19 mouse cellular contexts compared by ENCODE assay signal in genomic region chr19:45578976-45579375, GRCm38 (mm10). TPM values are rescaled to one million over a fixed set of nuclear protein-coding genes. Genes with fewer than 3 reads are reported as not detected.
DNase-seq lines count a peak whose midpoint lies in the region; ATAC-seq lines count a peak whose summit lies in the region.
"Had no signal": no experiment of that assay in that cellular context is flagged by ENCODE, and none has a peak within 500 bp of the region (broad histone marks: within the 10 kb centered on the region; RNA-seq: fewer than 3 reads in every experiment).

No protein-coding gene starts in this region.

- H3K4me1 ChIP-seq in heart, embryonic 15.5 days (replicated peaks), result peaks cover 45% of the 10 kb centered on the region

- no peaks in the 10 kb centered on the region for H3K27me3 ChIP-seq in heart, embryonic 15.5 days
- H3K27me3 ChIP-seq: intestine, embryonic 15.5 days; limb, embryonic 12.5 days; stomach, embryonic 15.5 days had no signal

- 74% methylated on average over 12 of the region's 12 CpGs for WGBS in heart, embryonic 15.5 days

- no peak overlapping the region for H3K27ac ChIP-seq in heart, embryonic 15.5 days
- H3K27ac ChIP-seq: hindbrain, embryonic 12.5 days; intestine, embryonic 15.5 days; kidney, postnatal 0 days; layer of hippocampus, adult 2 months; limb, embryonic 12.5 days; liver, embryonic 14.5 days; stomach, embryonic 15.5 days had no signal

- H3K9ac ChIP-seq in heart, embryonic 15.5 days, result no peak overlapping the region
- H3K9ac ChIP-seq: hindbrain, embryonic 12.5 days; intestine, embryonic 15.5 days; limb, embryonic 12.5 days; liver, embryonic 14.5 days; stomach, embryonic 15.5 days had no signal

- no peak for DNase-seq in heart, adult 9 months (ENCODE audit: low spot score in 2 of 2)
- peak; percentile 70 for DNase-seq in CD4-positive helper T cell, adult 2 months (ENCODE audit: low read depth, low spot score)
- DNase-seq in ES-CJ7 (ENCODE audit: low read depth, low spot score), result peak; percentile 45
- peak; percentile 37 for DNase-seq in heart, postnatal 4 days
- DNase-seq in adrenal gland, postnatal 10 days, result no peak
- no peak for DNase-seq in cerebellum, postnatal 10 days
- DNase-seq: cerebellum, adult 18-20 months; gastrocnemius, postnatal 25 days; midbrain, embryonic 14.5 days had no signal

- no peak overlapping the region for H3K4me3 ChIP-seq in heart, embryonic 15.5 days
- H3K4me3 ChIP-seq: erythroblast, embryonic 14.5 days; hindbrain, embryonic 12.5 days; intestine, embryonic 15.5 days; layer of hippocampus, adult 2 months; limb, embryonic 12.5 days; stomach, embryonic 15.5 days had no signal

- H3K9me3 ChIP-seq in heart, embryonic 15.5 days (replicated peaks), result no peaks in the 10 kb centered on the region
- H3K9me3 ChIP-seq: hindbrain, embryonic 12.5 days; intestine, embryonic 15.5 days; limb, embryonic 12.5 days; stomach, embryonic 15.5 days had no signal

- H3K4me2 ChIP-seq in heart, embryonic 15.5 days, result no peak overlapping the region
- H3K4me2 ChIP-seq: hindbrain, embryonic 12.5 days; intestine, embryonic 15.5 days; limb, embryonic 12.5 days; stomach, embryonic 15.5 days had no signal

- H3K36me3 ChIP-seq in heart, embryonic 15.5 days, result peaks cover 19% of the 10 kb centered on the region; the same call in 1 of the 2 replicates

- ATAC-seq in heart, embryonic 15.5 days (replicated peaks; ENCODE audit: insufficient number of reproducible peaks, insufficient read depth, low FRiP score, low read depth), result peak; percentile 19; the same call in 1 of the 2 replicates
- ATAC-seq: forebrain, embryonic 14.5 days; intestine, embryonic 15.5 days had no signal

RNA-seq across cellular contexts. Expression of gene Gm17018, which starts 18.6 kb away (rescaled TPM):
- polyA plus RNA-seq in heart, embryonic 15.5 days (2015; fragmentation: Nextera tagmentation; extraction: Ambion mirVana), result 28.3 and 29.3 TPM in 2 replicates
- 10 to 100 TPM; 17.2 to 22.8 TPM for total RNA-seq in heart, postnatal 4 days (2021)
- 10 to 100 TPM; 21.0 to 22.5 TPM for total RNA-seq in adrenal gland, postnatal 10 days (2021)

RNA-seq across cellular contexts. Expression of gene Poll, which starts 18.6 kb away (rescaled TPM):
- polyA plus RNA-seq in heart, embryonic 15.5 days (2015; fragmentation: Nextera tagmentation; extraction: Ambion mirVana), result 11.5 and 14.7 TPM in 2 replicates
- total RNA-seq in heart, postnatal 4 days (2021), result 1 to 10 TPM; 8.1 to 8.5 TPM
- 10 to 100 TPM in 1 of 2 experiments, 1 to 10 TPM in 1; 9.0 to 10.7 TPM for total RNA-seq in adrenal gland, postnatal 10 days (2021)

Comparison
In these comparisons a context has a peak if more than half of its experiments do, and no peak if none do; other contexts are left out.
1. DNase-seq: peak in CD4-positive helper T cell, adult 2 months (single experiment), ES-CJ7 (single experiment) and heart, postnatal 4 days (single experiment); none in heart, adult 9 months (0 of 2), adrenal gland, postnatal 10 days (single experiment) and cerebellum, postnatal 10 days (0 of 2).